Mouse (Mus musculus): ENCODE measurements around the gene Galnt7. TPM values are rescaled to one million over a fixed set of nuclear protein-coding genes. Genes with fewer than 3 reads are reported as not detected.

Galnt7 gene
- total RNA-seq, 2 experiments from 2014 or later = 9.6 to 12.6 TPM

GRCm38 (mm10) chr8:57575336-57575735 is 77.5 kb downstream of the Galnt7 start:
- intact Hi-C loops (cut with DNase I) = loop anchor here (2.0 kb wide), 1 partner anchor 77 kb away; the partner anchor contains the start of gene Galnt7

GRCm38 (mm10) chr8:57574398-57574797 is 78.4 kb downstream of the Galnt7 start:
- H3K27ac ChIP-seq = no peak overlapping the region
- DNase-seq (ENCODE audit: extremely low spot score in 1 of 2, low spot score in 2 of 2) = peak; percentile 77 to 80
- peak; percentile 97 for TF ChIP-seq CTCF (IDR thresholded peaks at IDR 0.05)
- intact Hi-C loops (cut with DNase I) = loop anchor here (1.0 to 2.0 kb wide), 3 partner anchors 78 to 226 kb away; partner anchors contain the start of gene Galnt7
- H3K4me3 ChIP-seq = no peak overlapping the region

More at GRCm38 (mm10) chr8:57575336-57575735, 77.5 kb downstream of the Galnt7 start:
- DNase-seq (ENCODE audit: extremely low spot score in 1 of 2, low spot score in 2 of 2) = no peak
- no peak for TF ChIP-seq CTCF (IDR thresholded peaks at IDR 0.05)
- H3K4me3 ChIP-seq = no peak overlapping the region
- no peak overlapping the region for H3K27ac ChIP-seq

- Histone ChIP-seq H3K4me3 (no peak overlapping the region), H3K27ac (no peak overlapping the region)
- TF ChIP-seq CTCF (IDR thresholded peaks at IDR 0.05) = no peak
- intact Hi-C loops (cut with DNase I) = loop anchor here (1.0 to 2.0 kb wide), 3 partner anchors 79 to 226 kb away; partner anchors contain the start of gene Galnt7
- DNase-seq (ENCODE audit: extremely low spot score in 1 of 2, low spot score in 2 of 2) = no peak
Observed at GRCm38 (mm10) chr8:57573844-57574243, 79.0 kb downstream of the Galnt7 start.

GRCm38 (mm10) chr8:57569886-57570285 is 82.9 kb downstream of the Galnt7 start:
- H3K4me3 ChIP-seq = no peak overlapping the region
- no peak overlapping the region for H3K27ac ChIP-seq
- intact Hi-C loops (cut with DNase I) = loop anchor here (10.0 kb wide), 1 partner anchor 315 kb away; no protein-coding TSS in a partner anchor
- no peak for DNase-seq (ENCODE audit: extremely low spot score in 1 of 2, low spot score in 2 of 2)
- TF ChIP-seq CTCF (IDR thresholded peaks at IDR 0.05) = no peak

- no peak overlapping the region for H3K4me3 ChIP-seq
- intact Hi-C loops (cut with DNase I) = loop anchor here (10.0 kb wide), 1 partner anchor 315 kb away; no protein-coding TSS in a partner anchor
- TF ChIP-seq CTCF (IDR thresholded peaks at IDR 0.05) = peak; percentile 43
- H3K27ac ChIP-seq = no peak overlapping the region
- peak; percentile 25 to 50 for DNase-seq (ENCODE audit: extremely low spot score in 1 of 2, low spot score in 2 of 2)
Observed at GRCm38 (mm10) chr8:57569400-57569795, 83.4 kb downstream of the Galnt7 start.

GRCm38 (mm10) chr8:57568633-57569399 is 84.0 kb downstream of the Galnt7 start:
- no peak overlapping the region for H3K27ac ChIP-seq
- TF ChIP-seq CTCF (IDR thresholded peaks at IDR 0.05) = no peak
- no peak for DNase-seq (ENCODE audit: extremely low spot score in 1 of 2, low spot score in 2 of 2)
- no peak overlapping the region for H3K4me3 ChIP-seq
- intact Hi-C loops (cut with DNase I) = loop anchor here (10.0 kb wide), 1 partner anchor 316 kb away; no protein-coding TSS in a partner anchor

- no peak overlapping the region for H3K27ac ChIP-seq
- DNase-seq (ENCODE audit: extremely low spot score in 1 of 2, low spot score in 2 of 2) = no peak
- intact Hi-C loops (cut with DNase I) = loop anchor here (10.0 kb wide), 1 partner anchor 317 kb away; no protein-coding TSS in a partner anchor
- no peak for TF ChIP-seq CTCF (IDR thresholded peaks at IDR 0.05)
- H3K4me3 ChIP-seq = no peak overlapping the region
Observed at GRCm38 (mm10) chr8:57567998-57568397, 84.8 kb downstream of the Galnt7 start.

- Histone ChIP-seq H3K27ac (no peak overlapping the region), H3K4me3 (no peak overlapping the region)
- no peak for TF ChIP-seq CTCF (IDR thresholded peaks at IDR 0.05)
- no peak for DNase-seq (ENCODE audit: extremely low spot score in 1 of 2, low spot score in 2 of 2)
- intact Hi-C loops (cut with DNase I) = loop anchor here (10.0 kb wide), 1 partner anchor 320 kb away; no protein-coding TSS in a partner anchor
Observed at GRCm38 (mm10) chr8:57565039-57565438, 87.8 kb downstream of the Galnt7 start.

GRCm38 (mm10) chr8:57563726-57564125 is 89.1 kb downstream of the Galnt7 start:
- TF ChIP-seq CTCF (IDR thresholded peaks at IDR 0.05) = no peak
- Histone ChIP-seq H3K4me3 (no peak overlapping the region), H3K27ac (no peak overlapping the region)
- DNase-seq (ENCODE audit: extremely low spot score in 1 of 2, low spot score in 2 of 2) = no peak
- intact Hi-C loops (cut with DNase I) = loop anchor here (10.0 kb wide), 1 partner anchor 321 kb away; no protein-coding TSS in a partner anchor

GRCm38 (mm10) chr8:57562741-57563140 is 90.1 kb downstream of the Galnt7 start:
- Histone ChIP-seq H3K4me3 (no peak overlapping the region), H3K27ac (no peak overlapping the region)
- no peak for DNase-seq (ENCODE audit: extremely low spot score in 1 of 2, low spot score in 2 of 2)
- intact Hi-C loops (cut with DNase I) = loop anchor here (10.0 kb wide), 1 partner anchor 322 kb away; no protein-coding TSS in a partner anchor
- no peak for TF ChIP-seq CTCF (IDR thresholded peaks at IDR 0.05)

GRCm38 (mm10) chr8:57560926-57561325 is 91.9 kb downstream of the Galnt7 start:
- Histone ChIP-seq H3K4me3 (no peak overlapping the region), H3K27ac (no peak overlapping the region)
- no peak for DNase-seq (ENCODE audit: extremely low spot score in 1 of 2, low spot score in 2 of 2)
- intact Hi-C loops (cut with DNase I) = loop anchor here (10.0 kb wide), 1 partner anchor 324 kb away; no protein-coding TSS in a partner anchor
- no peak for TF ChIP-seq CTCF (IDR thresholded peaks at IDR 0.05)

All from left cerebral cortex, adult 2 months (tissue).